Mouse (Mus musculus) kidney, embryonic 15.5 days (tissue): ENCODE measurements around the gene Pank4. TPM values are rescaled to one million over a fixed set of nuclear protein-coding genes. Genes with fewer than 3 reads are reported as not detected.

Source experiments
- ATAC-seq: fragments of 200-750 bp; cut with Nextera tagmentation; replicated peaks from 2 replicates; pipeline ENCODE4 v1.8.0; 2017; ENCODE audit warnings: moderate TSS enrichment; ENCODE audit not compliant: low FRiP score
- H3K27ac ChIP-seq: fragments of 300-500 bp; sonication (generic); 2 replicates; pipeline ENCODE4 v1.5.1; 2015; ENCODE audit warnings: mild to moderate bottlenecking, inconsistent platforms
- H3K27me3 ChIP-seq: fragments of 300-500 bp; sonication (generic); 2 replicates; pipeline ENCODE4 v1.6.1; 2015; ENCODE audit warnings: inconsistent platforms
- H3K36me3 ChIP-seq: fragments of 300-500 bp; sonication (generic); 2 replicates; pipeline ENCODE4 v1.6.1; 2015; ENCODE audit warnings: inconsistent platforms
- H3K4me1 ChIP-seq: fragments of 300-500 bp; sonication (generic); 2 replicates; pipeline ENCODE4 v1.6.1; 2015; ENCODE audit warnings: inconsistent platforms
- H3K4me2 ChIP-seq: fragments of 300-500 bp; sonication (generic); 2 replicates; pipeline ENCODE4 v1.6.1; 2015; ENCODE audit warnings: moderate library complexity, mild to moderate bottlenecking, inconsistent platforms
- H3K4me3 ChIP-seq: fragments of 300-500 bp; sonication (generic); replicated peaks from 2 replicates; pipeline ENCODE4 v1.5.1; 2015; ENCODE audit warnings: mild to moderate bottlenecking, inconsistent platforms
- H3K9ac ChIP-seq: fragments of 300-500 bp; sonication (generic); 2 replicates; pipeline ENCODE4 v1.6.1; 2015; ENCODE audit warnings: mild to moderate bottlenecking, inconsistent platforms
- H3K9me3 ChIP-seq: fragments of 300-500 bp; sonication (generic); replicated peaks from 2 replicates; pipeline ENCODE4 v1.6.1; 2016; ENCODE audit warnings: inconsistent platforms
- WGBS: fragments of 180-500 bp; shearing (Covaris S2); methylation state at CpG from one replicate; pipeline ENCODE4 v1.1.7; 2015; ENCODE audit warnings: mixed read lengths; 5-methylcytosine and 5-hydroxymethylcytosine counted together
- polyA plus RNA-seq: library from polyadenylated mRNA; unstranded; fragments of >200 nt; fragmentation: Nextera tagmentation; extraction: Ambion mirVana; gene quantifications from 2 replicates; pipeline ENCODE4 v1.2.1, GENCODE M21; 2015

Pank4 gene
- polyA plus RNA-seq, 1 experiment from 2014 or later, result 46.3 TPM

DNA sequence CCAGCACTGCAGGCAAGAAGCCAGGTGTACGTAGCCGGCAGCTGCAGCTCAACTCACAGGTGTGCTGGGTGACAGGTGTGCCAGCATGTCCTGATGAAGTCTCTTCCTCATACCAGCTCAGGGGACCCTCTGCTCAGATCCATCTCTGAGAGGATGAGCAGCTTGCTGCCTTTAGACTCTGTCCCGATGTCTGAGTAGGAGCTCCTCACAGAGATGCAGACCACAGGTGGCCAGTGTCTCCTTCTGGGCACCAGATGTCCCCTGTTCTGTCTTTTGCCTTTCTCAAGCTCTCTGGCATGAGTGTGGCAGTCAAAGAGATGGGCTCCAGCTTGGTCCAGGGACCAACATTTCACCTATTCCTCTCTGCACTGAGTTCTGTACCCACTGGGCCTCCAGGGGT lies 43.7 kb downstream of the Pank4 start:
- H3K4me2 ChIP-seq, result no peak overlapping the region
- ATAC-seq, result no peak
- peaks cover 26% of the 10 kb centered on the region for H3K4me1 ChIP-seq
- 89% methylated on average over 3 of the region's 3 CpGs for WGBS
- no peaks in the 10 kb centered on the region for H3K27me3 ChIP-seq
- H3K36me3 ChIP-seq, result no peaks in the 10 kb centered on the region
- no peak overlapping the region for H3K4me3 ChIP-seq
- no peaks in the 10 kb centered on the region for H3K9me3 ChIP-seq
- no peak overlapping the region for H3K9ac ChIP-seq
- no peak overlapping the region for H3K27ac ChIP-seq

DNA sequence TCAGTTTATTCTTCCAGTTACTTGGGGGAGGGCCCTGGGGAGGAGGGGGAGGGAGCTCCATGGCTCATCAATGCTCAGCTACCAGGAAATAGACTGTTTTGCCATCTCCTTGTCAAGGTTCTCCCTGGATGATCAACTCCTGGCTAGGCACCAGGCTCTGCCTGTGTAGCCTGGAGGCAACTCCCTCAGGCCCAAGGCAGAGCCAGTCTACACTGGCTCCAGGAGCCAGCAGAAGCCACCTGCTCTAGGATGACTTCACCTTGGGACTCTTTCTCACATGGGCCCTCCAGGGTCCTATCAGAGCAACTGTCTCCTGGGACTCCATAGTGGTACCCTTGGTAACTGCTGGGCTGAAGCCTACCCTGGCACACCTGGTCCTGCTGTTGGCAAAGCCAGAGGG lies 44.2 kb downstream of the Pank4 start:
- Histone ChIP-seq H3K36me3 (no peaks in the 10 kb centered on the region), H3K27ac (no peak overlapping the region), H3K27me3 (no peaks in the 10 kb centered on the region), H3K4me2 (no peak overlapping the region), H3K9ac (no peak overlapping the region), H3K4me3 (no peak overlapping the region), H3K9me3 (no peaks in the 10 kb centered on the region), H3K4me1 (peaks cover 26% of the 10 kb centered on the region)
- 0 out of 2 replicates have a peak, but pooled peaks have one; percentile 2 for ATAC-seq

DNA sequence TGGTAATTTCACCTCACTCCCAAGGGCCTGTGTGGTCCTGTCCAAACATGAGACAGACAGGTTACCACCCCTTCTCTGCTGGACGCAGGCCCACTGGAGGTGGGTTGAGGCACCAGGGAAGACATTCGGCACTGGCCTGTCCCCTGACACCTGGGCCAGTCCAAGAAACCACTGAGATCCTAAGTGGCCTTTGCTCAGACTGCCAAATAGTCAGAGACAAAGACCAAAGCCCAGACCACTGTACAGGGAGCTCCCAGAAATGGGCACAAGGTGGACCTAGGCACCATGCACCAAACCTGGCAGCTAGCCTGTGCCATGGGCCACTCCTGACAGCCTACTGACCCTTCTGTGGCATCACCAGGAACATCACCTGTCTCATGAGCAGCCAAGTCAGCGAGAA lies 45.3 kb downstream of the Pank4 start:
- H3K9ac ChIP-seq, result no peak overlapping the region
- ATAC-seq, result no peak
- H3K4me3 ChIP-seq, result no peak overlapping the region
- peaks cover 23% of the 10 kb centered on the region for H3K4me1 ChIP-seq
- H3K27me3 ChIP-seq, result 0 out of 2 replicates have a peak, but pooled peaks cover 2% of the 10 kb centered on the region
- H3K27ac ChIP-seq, result no peak overlapping the region
- 89% methylated on average over 3 of the region's 3 CpGs for WGBS
- H3K4me2 ChIP-seq, result no peak overlapping the region
- H3K36me3 ChIP-seq, result no peaks in the 10 kb centered on the region
- no peaks in the 10 kb centered on the region for H3K9me3 ChIP-seq

DNA sequence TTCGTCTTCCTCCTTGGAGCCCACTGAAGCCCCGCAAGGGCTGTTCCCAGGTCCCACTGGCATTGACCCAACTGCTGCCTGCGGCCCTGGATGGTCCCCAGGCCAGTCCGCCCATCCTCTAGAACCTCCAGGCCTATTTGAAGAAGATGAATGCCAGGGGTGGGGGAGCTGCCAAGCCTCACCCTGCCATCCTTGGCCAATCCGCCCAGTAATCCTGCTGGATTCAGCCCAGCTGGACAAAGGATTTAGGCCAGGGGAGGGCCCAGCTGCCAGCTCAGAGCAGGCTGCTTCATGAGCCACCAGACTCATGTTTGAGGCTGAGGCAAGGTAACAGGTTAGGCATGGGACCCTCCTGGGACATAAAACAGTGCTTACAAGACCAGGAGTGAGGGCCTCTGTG lies 46.9 kb downstream of the Pank4 start:
- H3K27ac ChIP-seq, result no peak overlapping the region
- whole genome bisulfite sequencing, result 86% methylated on average over 5 of the region's 5 CpGs

DNA sequence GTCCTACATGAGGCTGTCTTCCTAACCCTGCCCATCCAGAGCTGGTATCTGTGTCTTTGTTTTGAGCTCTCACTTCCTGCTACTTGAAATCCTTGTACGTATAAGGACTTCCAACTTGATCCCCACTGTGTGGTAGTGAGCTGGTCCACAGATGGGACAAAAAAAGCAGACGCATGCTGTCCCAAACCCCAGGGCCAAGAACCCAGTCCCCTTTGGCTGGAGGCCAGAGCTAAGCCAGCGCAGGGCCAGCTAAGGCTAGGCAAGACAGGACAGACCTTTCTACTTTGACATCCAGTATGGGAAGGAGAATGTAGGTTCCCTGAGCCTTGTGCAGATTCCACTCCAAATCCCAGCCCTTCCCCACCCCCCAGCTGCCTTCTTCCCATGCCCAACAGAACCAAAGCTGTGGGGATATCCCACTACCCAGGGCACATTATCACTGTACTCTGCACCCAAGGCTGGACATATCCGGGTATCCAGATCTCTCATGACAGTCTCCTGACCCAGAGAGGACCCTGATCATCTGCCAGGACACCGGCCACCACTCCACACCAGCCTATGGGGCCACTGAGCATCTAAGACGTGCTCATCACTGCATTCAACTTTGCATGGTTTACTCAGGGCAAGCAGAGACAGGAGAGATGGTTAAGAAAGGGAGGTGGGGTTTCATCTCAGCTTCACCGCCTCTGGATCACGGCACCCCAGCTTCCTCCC lies 47.5 kb downstream of the Pank4 start:
- ATAC-seq, result no peak
- 76% methylated on average over 8 of the region's 8 CpGs for WGBS
- H3K4me1 ChIP-seq, result peaks cover 8% of the 10 kb centered on the region; the same call in 1 of the 2 replicates

More for the DNA sequence above, 46.9 kb downstream of the Pank4 start:
- H3K4me1 ChIP-seq, result peaks cover 14% of the 10 kb centered on the region
- peaks cover 10% of the 10 kb centered on the region; the same call in 1 of the 2 replicates for H3K27me3 ChIP-seq
- no peak overlapping the region for H3K4me3 ChIP-seq
- H3K4me2 ChIP-seq, result no peak overlapping the region
- ATAC-seq, result no peak
- no peaks in the 10 kb centered on the region for H3K9me3 ChIP-seq
- H3K9ac ChIP-seq, result no peak overlapping the region
- no peaks in the 10 kb centered on the region for H3K36me3 ChIP-seq

DNA sequence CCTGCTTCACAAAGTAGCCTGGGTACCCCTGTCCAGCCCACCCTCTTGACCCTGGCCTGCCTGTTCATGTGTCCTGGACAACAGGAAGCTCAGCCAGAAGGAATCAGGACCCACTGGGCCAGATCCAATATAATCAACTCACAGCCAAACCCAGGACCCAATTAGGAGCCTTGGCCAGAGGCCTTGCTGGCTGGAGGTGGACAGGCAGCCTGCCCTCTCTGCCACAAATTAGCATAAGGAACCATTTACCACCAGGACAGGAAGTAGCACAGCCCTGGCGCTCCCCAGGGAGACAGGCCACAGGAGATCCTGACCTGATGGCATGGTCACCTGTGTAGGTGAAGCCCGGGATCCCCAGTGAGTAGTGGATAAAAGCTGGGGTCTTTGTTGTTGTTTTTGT lies 48.2 kb downstream of the Pank4 start:
- Histone ChIP-seq H3K4me3 (no peak overlapping the region), H3K9ac (no peak overlapping the region), H3K9me3 (no peaks in the 10 kb centered on the region), H3K27me3 (peaks cover 12% of the 10 kb centered on the region; the same call in 1 of the 2 replicates), H3K4me1 (peaks cover 9% of the 10 kb centered on the region), H3K27ac (no peak overlapping the region), H3K36me3 (no peaks in the 10 kb centered on the region), H3K4me2 (no peak overlapping the region)
- WGBS, result 67% methylated on average over 2 of the region's 2 CpGs
- no peak for ATAC-seq

More for the DNA sequence above, 47.5 kb downstream of the Pank4 start:
- peaks cover 12% of the 10 kb centered on the region; the same call in 1 of the 2 replicates for H3K27me3 ChIP-seq
- no peak overlapping the region for H3K4me2 ChIP-seq
- H3K9ac ChIP-seq, result no peak overlapping the region
- H3K4me3 ChIP-seq, result no peak overlapping the region
- H3K36me3 ChIP-seq, result no peaks in the 10 kb centered on the region
- no peak overlapping the region for H3K27ac ChIP-seq
- H3K9me3 ChIP-seq, result no peaks in the 10 kb centered on the region

DNA sequence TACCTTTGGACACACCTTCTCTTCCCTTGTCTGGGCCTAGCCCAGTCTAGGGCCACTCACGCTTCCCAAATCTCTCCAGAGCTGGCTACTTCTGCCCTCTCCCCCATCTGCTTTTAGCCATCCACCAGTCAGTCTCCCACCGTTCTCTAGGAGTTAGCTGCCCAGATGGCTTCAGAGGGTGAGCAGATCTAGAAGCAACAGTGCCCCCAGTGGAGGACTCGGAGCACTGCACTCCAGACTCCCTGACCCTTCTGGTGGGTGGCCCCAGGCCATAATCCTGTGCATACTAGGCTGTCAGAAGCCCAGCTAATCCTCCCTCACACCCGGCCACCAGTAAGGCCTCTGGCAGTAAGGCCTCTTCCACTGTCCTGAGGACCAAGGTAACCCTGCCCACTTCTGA lies 48.9 kb downstream of the Pank4 start:
- Histone ChIP-seq H3K27ac (no peak overlapping the region), H3K4me3 (no peak overlapping the region), H3K9ac (no peak overlapping the region), H3K9me3 (no peaks in the 10 kb centered on the region), H3K4me1 (peaks cover 12% of the 10 kb centered on the region), H3K4me2 (no peak overlapping the region), H3K27me3 (peaks cover 16% of the 10 kb centered on the region), H3K36me3 (no peaks in the 10 kb centered on the region)
- 4% methylated on average over 4 of the region's 4 CpGs for WGBS
- no peak for ATAC-seq

DNA sequence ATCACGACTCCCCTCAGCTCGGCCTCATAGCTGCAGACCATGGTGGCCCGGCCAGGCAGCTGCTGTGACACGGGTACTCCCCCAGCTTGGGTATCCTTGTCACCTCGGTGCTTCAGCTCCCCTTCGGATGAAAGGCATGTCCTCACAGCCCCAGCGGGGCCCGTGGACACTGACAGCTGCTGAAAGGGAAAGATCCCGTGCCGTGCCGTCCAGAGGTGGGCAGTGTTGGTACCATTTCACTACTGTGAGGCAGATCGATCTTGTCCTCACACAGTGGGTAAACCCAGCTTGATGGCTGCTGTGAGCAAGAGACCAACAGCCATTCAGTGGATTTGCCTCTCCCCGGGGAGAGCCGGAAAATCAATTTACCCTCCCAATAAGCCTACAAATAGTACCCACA lies 50.3 kb downstream of the Pank4 start:
- Histone ChIP-seq H3K9ac (no peak overlapping the region), H3K27me3 (peaks cover 19% of the 10 kb centered on the region), H3K4me1 (peaks cover 18% of the 10 kb centered on the region), H3K36me3 (no peaks in the 10 kb centered on the region), H3K9me3 (no peaks in the 10 kb centered on the region), H3K4me3 (no peak overlapping the region), H3K27ac (no peak overlapping the region), H3K4me2 (no peak overlapping the region)
- peak; percentile 23; the same call in 1 of the 2 replicates for ATAC-seq
- 42% methylated on average over 14 of the region's 14 CpGs for WGBS

DNA sequence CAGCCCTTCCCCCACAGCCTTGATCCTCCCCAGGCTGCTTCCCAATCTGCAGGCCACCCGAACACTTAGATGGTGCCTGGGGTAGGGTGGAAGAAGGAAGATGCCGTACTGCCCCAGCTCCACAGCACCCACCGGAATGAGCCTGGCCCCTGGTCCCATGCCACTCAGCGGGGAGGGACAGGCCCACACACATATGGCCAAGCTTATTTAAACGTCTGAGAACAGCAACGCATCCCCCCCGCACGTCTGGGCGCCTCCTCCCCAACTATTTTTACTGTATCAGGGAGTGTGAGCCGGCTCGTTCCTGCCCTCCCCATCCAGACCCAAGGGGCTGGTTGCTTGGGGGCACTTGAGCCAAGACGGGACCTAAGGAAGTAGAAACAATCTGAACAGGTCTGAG lies 50.9 kb downstream of the Pank4 start:
- 63% methylated on average over 12 of the region's 12 CpGs for WGBS
- Histone ChIP-seq H3K27me3 (peaks cover 19% of the 10 kb centered on the region), H3K9me3 (no peaks in the 10 kb centered on the region), H3K36me3 (no peaks in the 10 kb centered on the region), H3K27ac (no peak overlapping the region), H3K4me1 (peaks cover 23% of the 10 kb centered on the region), H3K9ac (no peak overlapping the region), H3K4me2 (no peak overlapping the region), H3K4me3 (no peak overlapping the region)
- ATAC-seq, result no peak

DNA sequence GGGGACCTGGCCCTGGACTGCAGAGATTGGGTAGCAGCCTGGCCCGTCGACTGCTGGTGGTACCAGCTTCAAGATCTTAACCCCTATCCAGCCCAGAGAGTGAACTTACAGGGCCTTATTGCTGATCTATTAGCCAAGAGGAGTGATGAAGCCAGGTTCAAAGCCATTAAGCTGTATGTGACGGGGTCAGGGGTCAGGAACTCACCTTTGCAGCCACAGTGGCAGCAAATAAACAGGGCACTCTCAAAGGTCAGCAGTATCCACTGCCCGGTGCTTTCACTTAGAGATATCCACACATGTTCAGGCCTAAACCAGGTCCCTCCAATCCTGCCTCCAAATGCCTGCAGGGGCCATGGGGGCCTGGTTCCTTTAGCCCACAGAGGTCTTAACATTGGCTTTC lies 51.6 kb downstream of the Pank4 start:
- H3K4me2 ChIP-seq, result no peak overlapping the region
- H3K27ac ChIP-seq, result no peak overlapping the region
- no peak for ATAC-seq
- no peaks in the 10 kb centered on the region for H3K9me3 ChIP-seq
- no peaks in the 10 kb centered on the region for H3K36me3 ChIP-seq
- no peak overlapping the region for H3K4me3 ChIP-seq
- peaks cover 19% of the 10 kb centered on the region for H3K27me3 ChIP-seq
- H3K9ac ChIP-seq, result no peak overlapping the region
- 56% methylated on average over 4 of the region's 4 CpGs for WGBS
- peaks cover 31% of the 10 kb centered on the region for H3K4me1 ChIP-seq

DNA sequence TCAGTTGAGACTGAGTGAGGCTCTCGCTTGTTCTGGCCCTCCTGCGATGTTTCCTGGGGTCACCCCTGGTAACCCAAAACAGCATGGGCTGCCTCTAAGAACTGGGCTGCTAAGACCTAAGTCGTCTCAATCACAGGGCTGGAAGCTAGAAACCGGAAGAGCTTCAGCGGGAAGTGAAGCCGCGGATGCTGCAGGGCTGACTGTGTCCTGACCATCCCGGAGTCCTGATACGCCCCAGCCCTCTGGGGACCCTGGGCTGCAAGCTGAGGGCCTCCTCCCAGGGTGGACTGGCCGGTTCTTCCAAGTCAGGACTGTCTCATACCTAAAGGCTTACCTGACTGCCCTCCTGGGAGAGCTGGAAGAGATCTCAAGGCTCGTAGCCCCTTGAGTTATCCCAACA lies 52.9 kb downstream of the Pank4 start:
- ATAC-seq, result no peak
- H3K4me2 ChIP-seq, result no peak overlapping the region
- no peak overlapping the region for H3K9ac ChIP-seq
- peaks cover 19% of the 10 kb centered on the region for H3K27me3 ChIP-seq
- no peak overlapping the region for H3K27ac ChIP-seq
- 62% methylated on average over 11 of the region's 11 CpGs for WGBS
- H3K4me3 ChIP-seq, result no peak overlapping the region
- no peaks in the 10 kb centered on the region for H3K36me3 ChIP-seq
- peaks cover 35% of the 10 kb centered on the region for H3K4me1 ChIP-seq
- H3K9me3 ChIP-seq, result no peaks in the 10 kb centered on the region

DNA sequence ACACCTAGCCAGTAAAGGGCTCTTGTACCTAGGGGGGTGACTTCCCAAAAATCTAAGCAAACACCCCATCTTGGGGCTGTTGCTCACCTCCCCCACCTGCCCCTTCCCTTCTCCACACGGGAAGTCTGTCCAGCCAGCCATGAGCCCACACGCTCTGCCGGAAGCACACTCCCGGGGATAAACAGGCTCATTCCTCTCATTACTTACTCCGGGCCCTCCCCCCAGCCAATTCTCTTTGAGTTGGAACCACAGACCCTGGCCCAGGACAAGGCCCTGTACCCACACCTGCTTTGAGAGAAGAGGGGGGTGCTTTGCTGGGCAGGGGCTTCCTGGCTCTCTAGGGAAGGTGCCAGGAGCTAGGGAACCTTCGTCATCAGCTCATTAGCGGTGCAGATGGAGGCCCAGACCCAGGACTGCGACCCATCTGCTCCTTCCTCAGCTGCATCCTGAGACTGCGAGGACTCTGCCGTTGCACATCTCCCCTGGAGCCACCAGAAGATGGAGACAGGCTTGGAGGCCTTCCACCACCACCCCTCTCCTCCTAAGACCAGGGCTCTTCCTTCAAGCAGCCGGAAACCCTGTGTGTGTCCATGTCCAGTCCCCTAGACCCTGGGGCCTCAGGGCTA lies 53.4 kb downstream of the Pank4 start:
- Histone ChIP-seq H3K9me3 (no peaks in the 10 kb centered on the region), H3K27me3 (peaks cover 19% of the 10 kb centered on the region), H3K36me3 (no peaks in the 10 kb centered on the region), H3K4me1 (peaks cover 33% of the 10 kb centered on the region), H3K4me3 (no peak overlapping the region), H3K9ac (no peak overlapping the region), H3K27ac (no peak overlapping the region), H3K4me2 (no peak overlapping the region)
- no peak for ATAC-seq
- WGBS, result 73% methylated on average over 11 of the region's 11 CpGs
